Mouse (Mus musculus) forebrain, embryonic 11.5 days (tissue): ENCODE measurements around the gene Necab2. TPM values are rescaled to one million over a fixed set of nuclear protein-coding genes. Genes with fewer than 3 reads are reported as not detected.

Experiments
- ATAC-seq: fragments of 200-750 bp; cut with Nextera tagmentation; replicated peaks from 2 replicates; pipeline ENCODE4 v1.8.0; 2017; ENCODE audit warnings: moderate TSS enrichment; ENCODE audit not compliant: low FRiP score
- DNase-seq: peaks from one replicate; pipeline ENCODE4 v3.0.0-alpha.2; 2017; ENCODE audit warnings: low spot score
- H3K27ac ChIP-seq: fragments of 300-500 bp; sonication (generic); 2 replicates; pipeline ENCODE4 v1.5.1; 2014; ENCODE audit warnings: low read depth, low read length
- H3K27me3 ChIP-seq: fragments of 300-500 bp; sonication (generic); 2 replicates; pipeline ENCODE4 v1.6.1; 2014; ENCODE audit warnings: mild to moderate bottlenecking, low read length, mixed read lengths; ENCODE audit not compliant: control insufficient read depth, insufficient read depth
- H3K36me3 ChIP-seq: fragments of 300-500 bp; sonication (generic); 2 replicates; pipeline ENCODE4 v1.6.1; 2014; ENCODE audit warnings: mild to moderate bottlenecking, low read length, moderate library complexity, mixed read lengths; ENCODE audit not compliant: control insufficient read depth, insufficient read depth
- H3K4me1 ChIP-seq: fragments of 300-500 bp; sonication (generic); replicated peaks from 2 replicates; pipeline ENCODE4 v1.6.1; 2014; ENCODE audit warnings: low read length, mixed read lengths; ENCODE audit not compliant: control insufficient read depth, insufficient read depth
- H3K4me2 ChIP-seq: fragments of 300-500 bp; sonication (generic); 2 replicates; pipeline ENCODE4 v1.6.1; 2014; ENCODE audit warnings: low read depth, mild to moderate bottlenecking, low read length, moderate library complexity, mixed read lengths; ENCODE audit not compliant: severe bottlenecking
- H3K4me3 ChIP-seq: fragments of 300-500 bp; sonication (generic); 2 replicates; pipeline ENCODE4 v1.5.1; 2014; ENCODE audit warnings: low read depth, low read length
- H3K9ac ChIP-seq: fragments of 300-500 bp; sonication (generic); 2 replicates; pipeline ENCODE4 v1.6.1; 2014; ENCODE audit warnings: low read length
- H3K9me3 ChIP-seq: fragments of 300-500 bp; sonication (generic); 2 replicates; pipeline ENCODE4 v1.6.1; 2016; ENCODE audit warnings: low read length, mixed read lengths; ENCODE audit not compliant: control insufficient read depth
- WGBS: fragments of 180-500 bp; shearing (Covaris S2); extraction: QIAGEN DNeasy Blood & Tissue Kit; methylation state at CpG from one replicate; pipeline ENCODE4 v1.1.7; 2014; 5-methylcytosine and 5-hydroxymethylcytosine counted together
- polyA plus RNA-seq: library from polyadenylated mRNA; unstranded; fragments of >200 nt; fragmentation: Nextera tagmentation; extraction: Ambion mirVana; gene quantifications from 2 replicates; pipeline ENCODE4 v1.2.1, GENCODE M21; 2014

The Necab2 gene
- polyA plus RNA-seq, 1 experiment from 2014 or later, result 15.3 TPM

- H3K27me3 ChIP-seq, result no peaks in the 10 kb centered on the region
- no peak overlapping the region for H3K4me2 ChIP-seq
- H3K9ac ChIP-seq, result no peak overlapping the region
- H3K36me3 ChIP-seq, result no peaks in the 10 kb centered on the region; the same call in 1 of the 2 replicates
- WGBS, result 54% methylated on average over 10 of the region's 10 CpGs
- no peak overlapping the region for H3K4me3 ChIP-seq
- H3K27ac ChIP-seq, result no peak overlapping the region
- ATAC-seq (no peak), DNase-seq (no peak)
- H3K4me1 ChIP-seq, result no peaks in the 10 kb centered on the region; the same call in 1 of the 2 replicates
- H3K9me3 ChIP-seq, result no peaks in the 10 kb centered on the region
These were observed 34.3 kb upstream of the Necab2 start for GRCm38 (mm10) chr8:119412037-119412734.

GRCm38 (mm10) chr8:119412735-119413498 is 33.6 kb upstream of the Necab2 start:
- peak; percentile 89 for DNase-seq
- no peaks in the 10 kb centered on the region for H3K27me3 ChIP-seq
- H3K36me3 ChIP-seq, result no peaks in the 10 kb centered on the region; the same call in 1 of the 2 replicates
- no peak overlapping the region for H3K4me3 ChIP-seq
- no peaks in the 10 kb centered on the region for H3K9me3 ChIP-seq
- no peak overlapping the region for H3K27ac ChIP-seq
- ATAC-seq, result peak; percentile 82
- 10% methylated on average over 18 of the region's 18 CpGs for WGBS
- H3K9ac ChIP-seq, result peak overlapping the region; percentile 55
- H3K4me2 ChIP-seq, result peak overlapping the region; percentile 40; the same call in 1 of the 2 replicates
- no peaks in the 10 kb centered on the region; the same call in 1 of the 2 replicates for H3K4me1 ChIP-seq

GRCm38 (mm10) chr8:119413605-119414004 is 32.9 kb upstream of the Necab2 start:
- DNase-seq, result no peak
- no peaks in the 10 kb centered on the region for H3K9me3 ChIP-seq
- H3K27ac ChIP-seq, result no peak overlapping the region
- H3K9ac ChIP-seq, result no peak overlapping the region
- H3K4me1 ChIP-seq, result no peaks in the 10 kb centered on the region; the same call in 1 of the 2 replicates
- H3K4me3 ChIP-seq, result no peak overlapping the region
- no peaks in the 10 kb centered on the region; the same call in 1 of the 2 replicates for H3K36me3 ChIP-seq
- no peaks in the 10 kb centered on the region for H3K27me3 ChIP-seq
- 80% methylated on average over 10 of the region's 10 CpGs for WGBS
- H3K4me2 ChIP-seq, result no peak overlapping the region
- no peak for ATAC-seq

GRCm38 (mm10) chr8:119420318-119420717 is 26.2 kb upstream of the Necab2 start:
- H3K4me3 ChIP-seq, result no peak overlapping the region
- 76% methylated on average over 7 of the region's 7 CpGs for WGBS
- H3K27me3 ChIP-seq, result no peaks in the 10 kb centered on the region
- H3K9ac ChIP-seq, result no peak overlapping the region
- H3K27ac ChIP-seq, result no peak overlapping the region
- no peaks in the 10 kb centered on the region for H3K9me3 ChIP-seq
- DNase-seq (no peak), ATAC-seq (no peak)
- no peak overlapping the region for H3K4me2 ChIP-seq
- H3K4me1 ChIP-seq, result 0 out of 2 replicates have a peak, but pooled peaks cover 2% of the 10 kb centered on the region
- H3K36me3 ChIP-seq, result no peaks in the 10 kb centered on the region

- Histone ChIP-seq H3K27ac (no peak overlapping the region), H3K4me2 (no peak overlapping the region), H3K4me3 (no peak overlapping the region), H3K4me1 (0 out of 2 replicates have a peak, but pooled peaks cover 2% of the 10 kb centered on the region), H3K36me3 (no peaks in the 10 kb centered on the region), H3K9ac (no peak overlapping the region), H3K9me3 (no peaks in the 10 kb centered on the region), H3K27me3 (no peaks in the 10 kb centered on the region)
- ATAC-seq, result no peak
- no peak for DNase-seq
- 60% methylated on average over 9 of the region's 9 CpGs for WGBS
These were observed 24.9 kb upstream of the Necab2 start for GRCm38 (mm10) chr8:119421603-119422122.

- no peak overlapping the region for H3K4me3 ChIP-seq
- 66% methylated on average over 9 of the region's 9 CpGs for WGBS
- H3K27me3 ChIP-seq, result no peaks in the 10 kb centered on the region
- no peak overlapping the region for H3K27ac ChIP-seq
- DNase-seq, result no peak
- H3K36me3 ChIP-seq, result no peaks in the 10 kb centered on the region
- H3K9ac ChIP-seq, result no peak overlapping the region
- no peak for ATAC-seq
- no peaks in the 10 kb centered on the region for H3K9me3 ChIP-seq
- H3K4me2 ChIP-seq, result no peak overlapping the region
- 0 out of 2 replicates have a peak, but pooled peaks cover 2% of the 10 kb centered on the region for H3K4me1 ChIP-seq
These were observed 24.3 kb upstream of the Necab2 start for GRCm38 (mm10) chr8:119422123-119422711.

- Histone ChIP-seq H3K36me3 (no peaks in the 10 kb centered on the region), H3K27me3 (no peaks in the 10 kb centered on the region), H3K4me2 (no peak overlapping the region), H3K9ac (no peak overlapping the region), H3K4me3 (no peak overlapping the region), H3K27ac (no peak overlapping the region), H3K4me1 (0 out of 2 replicates have a peak, but pooled peaks cover 2% of the 10 kb centered on the region), H3K9me3 (no peaks in the 10 kb centered on the region)
- 81% methylated on average over 9 of the region's 9 CpGs for WGBS
- ATAC-seq, result no peak
- no peak for DNase-seq
These were observed 22.8 kb upstream of the Necab2 start for GRCm38 (mm10) chr8:119423631-119424141.

GRCm38 (mm10) chr8:119424199-119424733 is 22.3 kb upstream of the Necab2 start:
- ATAC-seq (no peak), DNase-seq (no peak)
- no peak overlapping the region for H3K27ac ChIP-seq
- no peaks in the 10 kb centered on the region for H3K9me3 ChIP-seq
- H3K4me3 ChIP-seq, result no peak overlapping the region
- no peaks in the 10 kb centered on the region for H3K36me3 ChIP-seq
- H3K4me1 ChIP-seq, result 0 out of 2 replicates have a peak, but pooled peaks cover 2% of the 10 kb centered on the region
- WGBS, result 89% methylated on average over 10 of the region's 10 CpGs
- no peak overlapping the region for H3K9ac ChIP-seq
- no peak overlapping the region for H3K4me2 ChIP-seq
- H3K27me3 ChIP-seq, result no peaks in the 10 kb centered on the region
